Mouse (Mus musculus) layer of hippocampus, adult 2 months (tissue): ENCODE measurements around the gene Lbhd2. TPM values are rescaled to one million over a fixed set of nuclear protein-coding genes. Genes with fewer than 3 reads are reported as not detected.

Experiments
- DNase-seq, 2 experiments: peaks; one replicate each; pipeline ENCODE4 v3.0.0; 2022; ENCODE audit warnings: low spot score in 2 of 2
- H3K27ac ChIP-seq: fragments of 200-600 bp; 2 replicates; pipeline ENCODE4 v1.8.1; 2022
- H3K4me3 ChIP-seq: fragments of 200-600 bp; 2 replicates; pipeline ENCODE4 v1.8.1; 2022; ENCODE audit warnings: mild to moderate bottlenecking
- CTCF ChIP-seq: fragments of 200-600 bp; conservative IDR thresholded peaks from 2 replicates; pipeline ENCODE4 v1.8.1; 2022; ENCODE audit warnings: antibody characterized with exemption, mild to moderate bottlenecking, moderate library complexity
- total RNA-seq, 2 experiments: library from RNA; stranded (reverse); gene quantifications; 2 replicates each; pipeline ENCODE4 v1.2.3; 2021

The Lbhd2 gene
- total RNA-seq, 2 experiments from 2014 or later, result 1.2 to 1.4 TPM

- H3K27ac ChIP-seq, result peak overlapping the region; percentile 57; the same call in 1 of the 2 replicates
- peak; percentile 29 to 32 for DNase-seq
- TF ChIP-seq CTCF, result peak; percentile 32; the same call in 1 of the 2 replicates
Measured at GRCm38 (mm10) chr12:111428961-111429911, 22.6 kb downstream of the Lbhd2 start.

GRCm38 (mm10) chr12:111430049-111430867 lies 23.6 kb downstream of the Lbhd2 start:
- no peak for DNase-seq
- TF ChIP-seq CTCF, result no peak

More at GRCm38 (mm10) chr12:111428961-111429911, 22.6 kb downstream of the Lbhd2 start:
- H3K4me3 ChIP-seq, result peak overlapping the region; percentile 47

GRCm38 (mm10) chr12:111430868-111431817 lies 24.5 kb downstream of the Lbhd2 start:
- Histone ChIP-seq H3K27ac (no peak overlapping the region), H3K4me3 (no peak overlapping the region)
- DNase-seq, result no peak
- TF ChIP-seq CTCF, result no peak

More at GRCm38 (mm10) chr12:111430049-111430867, 23.6 kb downstream of the Lbhd2 start:
- Histone ChIP-seq H3K4me3 (peak overlapping the region; percentile 47), H3K27ac (no peak overlapping the region)

GRCm38 (mm10) chr12:111432097-111432496 lies 25.5 kb downstream of the Lbhd2 start:
- TF ChIP-seq CTCF, result no peak
- Histone ChIP-seq H3K27ac (no peak overlapping the region), H3K4me3 (no peak overlapping the region)
- DNase-seq, result no peak

- no peak for TF ChIP-seq CTCF
- H3K27ac ChIP-seq, result no peak overlapping the region
- no peak overlapping the region for H3K4me3 ChIP-seq
- DNase-seq, result no peak
Measured at GRCm38 (mm10) chr12:111432751-111433331, 26.2 kb downstream of the Lbhd2 start.

- no peak overlapping the region for H3K27ac ChIP-seq
- TF ChIP-seq CTCF, result no peak
- no peak for DNase-seq
- no peak overlapping the region for H3K4me3 ChIP-seq
Measured at GRCm38 (mm10) chr12:111434164-111434744, 27.6 kb downstream of the Lbhd2 start.

- no peak for DNase-seq
- Histone ChIP-seq H3K27ac (no peak overlapping the region), H3K4me3 (no peak overlapping the region)
- no peak for TF ChIP-seq CTCF
Measured at GRCm38 (mm10) chr12:111434745-111435327, 28.2 kb downstream of the Lbhd2 start.

GRCm38 (mm10) chr12:111436170-111436569 lies 29.6 kb downstream of the Lbhd2 start:
- H3K27ac ChIP-seq, result no peak overlapping the region
- DNase-seq, result no peak

GRCm38 (mm10) chr12:111436640-111437039 lies 30.0 kb downstream of the Lbhd2 start:
- Histone ChIP-seq H3K27ac (no peak overlapping the region), H3K4me3 (no peak overlapping the region)
- no peak for TF ChIP-seq CTCF
- no peak for DNase-seq

More at GRCm38 (mm10) chr12:111436170-111436569, 29.6 kb downstream of the Lbhd2 start:
- no peak overlapping the region for H3K4me3 ChIP-seq
- no peak for TF ChIP-seq CTCF

GRCm38 (mm10) chr12:111437222-111437900 lies 30.8 kb downstream of the Lbhd2 start:
- TF ChIP-seq CTCF, result no peak
- Histone ChIP-seq H3K27ac (no peak overlapping the region), H3K4me3 (no peak overlapping the region)
- DNase-seq, result no peak
